Mouse (Mus musculus) E14TG2a.4 (cell line): ENCODE results near the gene Ugt2a2.
A peak's percentile ranks its signal among the peaks of the same experiment; 100 is the strongest.
"Not testable (repeated sequence)": the region's sequence is repeated elsewhere in the genome, so short reads cannot be mapped to it uniquely, and the experiment has no call there.

Experiments used
- H3K27me3 ChIP-seq: 2 replicates; pipeline ENCODE4 v1.6.1; 2014; ENCODE audit warnings: low read length, control low read depth; ENCODE audit not compliant: insufficient read depth
- H3K36me3 ChIP-seq: 2 replicates; pipeline ENCODE4 v1.6.1; 2014; ENCODE audit warnings: low read length, control low read depth; ENCODE audit not compliant: insufficient read depth
- H3K4me1 ChIP-seq: replicated peaks from 2 replicates; pipeline ENCODE4 v1.6.1; 2014; ENCODE audit warnings: low read depth, low read length, control low read depth
- H3K4me3 ChIP-seq: replicated peaks from 2 replicates; pipeline ENCODE4 v1.5.1; 2014; ENCODE audit warnings: mild to moderate bottlenecking, low read length
- H3K9me3 ChIP-seq: 2 replicates; pipeline ENCODE4 v1.6.1; 2014; ENCODE audit warnings: low read length, control low read depth
- CTCF ChIP-seq: conservative IDR thresholded peaks from 2 replicates; pipeline ENCODE4 v1.5.1; 2014; ENCODE audit warnings: low read length
- NANOG ChIP-seq: IDR thresholded peaks from 2 replicates; pipeline ENCODE4 v1.6.1; 2014; ENCODE audit warnings: borderline replicate concordance, low read length, mixed read lengths
- POU5F1 ChIP-seq: IDR thresholded peaks from 2 replicates; pipeline ENCODE4 v1.6.1; 2014; ENCODE audit warnings: low read length, borderline replicate concordance

The Ugt2a2 gene

DNA sequence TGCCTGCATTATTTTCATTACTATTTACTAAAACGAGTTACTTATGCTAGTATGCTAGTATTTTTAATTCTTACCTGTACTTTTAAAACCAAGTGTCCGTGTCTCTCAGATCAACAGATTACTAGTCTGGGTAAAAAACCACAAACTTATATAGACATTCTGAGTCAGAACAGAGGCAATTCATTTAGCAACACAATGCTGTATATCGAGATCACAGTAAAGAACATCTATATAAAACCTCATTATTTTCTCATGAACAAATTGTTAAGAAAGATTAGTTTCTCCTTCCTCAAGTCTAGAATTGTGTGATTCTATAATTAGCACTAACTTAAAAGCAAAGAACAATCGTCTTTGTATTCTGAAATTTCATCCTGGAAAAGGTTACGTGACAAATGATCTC lies at the start of gene Ugt2a2:
Gene Ugt2a2 (minus strand): TSS at position 101 of the 400 bp plus-strand sequence.
- TF ChIP-seq NANOG (no peak), POU5F1 (no peak), CTCF (no peak)
- H3K4me3 ChIP-seq = no peak within 1 kb of the TSS
- H3K36me3 ChIP-seq = no peaks in the 10 kb centered on the region
- no peaks in the 10 kb centered on the region for H3K27me3 ChIP-seq
- H3K9me3 ChIP-seq = no peaks in the 10 kb centered on the region
- no peaks in the 10 kb centered on the region for H3K4me1 ChIP-seq

DNA sequence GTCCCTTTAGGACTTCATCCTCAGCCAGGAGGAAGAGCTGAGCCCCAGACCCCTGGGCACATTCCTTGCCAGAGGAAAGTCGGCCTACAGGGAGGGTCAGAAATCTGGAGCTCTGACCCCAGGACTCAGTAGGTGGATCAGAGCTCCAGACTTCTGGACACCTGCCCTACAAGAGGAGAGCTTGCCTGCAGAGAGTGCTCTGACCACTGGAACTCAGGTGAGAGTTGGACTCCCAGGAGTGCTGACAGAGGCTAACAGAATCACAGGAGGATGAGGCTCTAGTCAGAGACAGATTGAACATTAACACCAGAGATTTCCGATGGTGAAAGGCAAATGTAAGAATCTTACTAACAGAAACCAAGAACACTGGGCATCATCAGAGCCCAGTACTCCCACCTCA lies 41.5 kb upstream of the Ugt2a2 start:
- not testable (repeated sequence) for H3K36me3 ChIP-seq, H3K4me1 ChIP-seq, H3K4me3 ChIP-seq, H3K27me3 ChIP-seq, H3K9me3 ChIP-seq

DNA sequence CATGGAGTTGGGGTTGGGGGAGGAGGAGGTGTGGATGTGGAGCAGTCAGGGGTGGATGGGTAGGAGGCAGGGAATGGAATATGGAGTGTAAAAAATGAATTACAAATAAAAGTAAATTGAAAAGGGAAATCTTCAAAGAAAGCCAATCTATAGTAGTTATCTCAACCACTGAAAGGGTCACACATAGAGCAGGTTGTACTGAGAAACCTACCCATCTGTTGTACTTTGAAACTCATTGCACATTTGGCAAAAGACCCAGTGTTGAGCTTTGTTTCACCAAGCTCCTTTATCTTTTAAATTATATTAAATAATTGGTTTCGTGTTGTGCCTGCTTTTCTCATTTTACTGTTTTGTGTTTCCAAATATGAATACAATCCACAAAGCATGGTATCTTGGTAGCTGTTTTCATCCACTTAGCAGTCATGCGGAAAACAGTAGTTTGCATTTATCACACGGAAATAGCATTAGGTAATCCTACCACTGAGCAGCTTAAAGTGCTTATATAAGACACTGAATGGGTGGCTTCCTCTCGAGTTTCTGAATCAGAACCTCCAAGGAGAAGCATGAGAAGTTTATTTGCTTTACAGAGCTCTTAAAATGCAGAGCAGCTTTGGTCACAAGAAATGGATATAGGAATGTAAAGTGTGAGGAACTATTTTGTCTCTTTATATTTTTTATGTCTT lies 23.9 kb upstream of the Ugt2a2 start:
- no peaks in the 10 kb centered on the region for H3K36me3 ChIP-seq
- no peaks in the 10 kb centered on the region for H3K4me1 ChIP-seq
- no peak overlapping the region for H3K4me3 ChIP-seq
- TF ChIP-seq CTCF (no peak), POU5F1 (no peak), NANOG (no peak)
- H3K27me3 ChIP-seq = no peaks in the 10 kb centered on the region
- no peaks in the 10 kb centered on the region for H3K9me3 ChIP-seq

DNA sequence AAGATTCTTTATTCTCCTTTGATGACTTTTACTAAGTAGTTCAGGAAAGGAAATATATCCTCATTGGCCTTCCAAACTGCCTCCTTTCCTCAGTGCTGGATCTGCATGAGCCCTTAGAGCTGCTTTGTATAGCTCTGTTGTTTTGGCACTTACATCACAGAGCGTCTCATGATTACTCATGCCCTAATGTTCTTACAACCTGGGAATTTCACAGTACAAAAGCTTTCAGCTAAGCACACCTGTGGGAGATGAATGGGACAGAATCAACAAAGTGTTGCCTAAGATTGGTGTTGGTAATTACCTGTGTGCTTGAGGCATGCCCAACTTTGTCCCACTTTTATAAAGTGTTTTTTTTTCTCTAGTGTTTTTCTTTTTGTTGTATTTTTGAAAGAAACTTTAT lies 20.6 kb upstream of the Ugt2a2 start:
- H3K27me3 ChIP-seq = no peaks in the 10 kb centered on the region
- H3K4me1 ChIP-seq = no peaks in the 10 kb centered on the region
- no peaks in the 10 kb centered on the region for H3K9me3 ChIP-seq
- H3K4me3 ChIP-seq = no peak overlapping the region
- no peak for TF ChIP-seq POU5F1
- TF ChIP-seq NANOG = 0 out of 2 replicates have a peak, but pooled peaks have one; percentile 6
- no peaks in the 10 kb centered on the region for H3K36me3 ChIP-seq

DNA sequence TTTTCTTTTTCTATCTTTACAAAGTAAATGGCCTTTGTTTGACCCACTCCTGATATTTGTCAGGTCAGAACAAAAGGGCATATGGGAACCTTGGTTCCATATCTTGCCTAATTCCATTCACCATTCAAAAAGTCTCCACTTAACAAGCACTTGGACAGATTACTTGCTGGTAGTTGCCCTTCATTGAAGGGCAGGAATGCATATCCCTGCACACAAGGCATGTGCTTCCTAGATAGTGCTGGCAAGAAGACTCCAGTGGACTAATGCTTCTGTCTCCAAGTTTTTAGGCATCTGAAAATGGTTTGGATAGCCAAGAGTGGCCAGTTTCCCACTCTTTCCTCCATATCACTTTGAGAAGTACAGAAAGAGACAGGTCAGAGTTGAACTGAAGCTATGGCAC lies 17.3 kb upstream of the Ugt2a2 start:
- Histone ChIP-seq H3K36me3 (no peaks in the 10 kb centered on the region), H3K9me3 (no peaks in the 10 kb centered on the region), H3K27me3 (no peaks in the 10 kb centered on the region), H3K4me3 (no peak overlapping the region), H3K4me1 (no peaks in the 10 kb centered on the region)
- no peak for TF ChIP-seq POU5F1
- no peak for TF ChIP-seq CTCF
- TF ChIP-seq NANOG = no peak

DNA sequence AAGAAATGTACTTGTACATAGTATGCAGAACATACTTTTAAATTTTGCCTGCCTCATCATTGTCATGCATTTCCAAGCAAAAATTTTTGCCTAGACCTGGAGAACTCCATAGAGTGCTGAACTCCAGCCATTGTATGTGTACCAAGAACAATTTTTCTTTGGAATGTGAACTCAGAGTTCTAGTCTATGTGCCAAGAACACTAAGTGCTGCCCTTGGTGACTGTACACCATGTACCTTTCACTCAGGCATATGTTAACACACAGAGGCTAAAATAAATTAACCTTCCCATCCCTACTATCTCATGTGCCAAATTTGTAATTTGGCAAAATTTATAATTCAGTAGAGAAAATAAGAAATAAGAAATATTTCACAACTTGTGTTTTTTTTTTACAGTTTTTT lies 16.9 kb upstream of the Ugt2a2 start:
- no peaks in the 10 kb centered on the region for H3K27me3 ChIP-seq
- H3K9me3 ChIP-seq = no peaks in the 10 kb centered on the region
- no peaks in the 10 kb centered on the region for H3K4me1 ChIP-seq
- no peak for TF ChIP-seq NANOG
- no peak for TF ChIP-seq CTCF
- TF ChIP-seq POU5F1 = no peak
- no peaks in the 10 kb centered on the region for H3K36me3 ChIP-seq
- no peak overlapping the region for H3K4me3 ChIP-seq

DNA sequence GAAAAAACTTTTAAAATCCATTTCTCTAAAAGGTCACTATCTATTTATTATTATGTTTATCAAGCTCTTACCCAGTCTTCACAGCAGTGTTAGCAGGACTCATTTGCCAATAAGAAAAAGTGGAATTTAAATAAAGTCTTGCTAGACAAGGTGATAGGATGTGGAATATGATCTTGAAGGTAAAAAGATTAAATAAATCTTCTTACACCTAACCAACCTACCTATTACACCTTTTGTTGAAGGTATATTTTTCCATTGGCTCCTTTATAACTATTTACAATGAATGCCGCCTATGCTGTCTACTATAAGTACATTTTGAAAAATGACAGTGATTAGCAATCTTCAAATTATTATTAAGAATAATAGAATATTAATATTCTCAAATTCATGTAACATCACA lies 8.7 kb upstream of the Ugt2a2 start, which contains the start of gene Ugt2a1:
Gene Ugt2a1 (minus strand): TSS at position 101 of the 400 bp plus-strand sequence.
- Histone ChIP-seq H3K27me3 (no peaks in the 10 kb centered on the region), H3K4me1 (no peaks in the 10 kb centered on the region), H3K4me3 (no peak within 1 kb of the TSS), H3K36me3 (no peaks in the 10 kb centered on the region), H3K9me3 (peaks cover 2% of the 10 kb centered on the region; the same call in 1 of the 2 replicates)
- no peak for TF ChIP-seq CTCF
- no peak for TF ChIP-seq POU5F1
- TF ChIP-seq NANOG = no peak

DNA sequence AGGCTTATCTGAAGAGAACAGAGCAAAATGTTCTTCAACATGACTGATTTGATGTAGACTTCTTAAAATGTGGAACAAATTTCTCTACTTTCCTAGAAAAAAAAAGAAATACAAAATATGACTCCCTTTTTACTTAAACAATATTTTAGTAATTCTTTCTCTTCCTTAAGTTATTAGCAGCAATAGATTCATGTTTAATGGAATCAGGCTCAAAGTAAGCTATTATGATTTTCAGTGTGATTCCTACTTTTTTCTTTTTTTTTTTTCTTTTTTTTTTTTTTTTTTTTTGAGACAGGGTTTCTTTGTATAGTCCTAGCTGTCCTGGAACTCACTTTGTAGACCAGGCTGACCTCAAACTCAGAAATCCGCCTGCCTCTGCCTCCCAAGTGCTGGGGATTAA lies 4.6 kb upstream of the Ugt2a2 start, which contains the start of gene Gm43638:
Gene Gm43638 (minus strand): TSS at position 101 of the 400 bp plus-strand sequence.
- not testable (repeated sequence) for H3K4me1 ChIP-seq, H3K9me3 ChIP-seq, H3K36me3 ChIP-seq, H3K27me3 ChIP-seq, H3K4me3 ChIP-seq

DNA sequence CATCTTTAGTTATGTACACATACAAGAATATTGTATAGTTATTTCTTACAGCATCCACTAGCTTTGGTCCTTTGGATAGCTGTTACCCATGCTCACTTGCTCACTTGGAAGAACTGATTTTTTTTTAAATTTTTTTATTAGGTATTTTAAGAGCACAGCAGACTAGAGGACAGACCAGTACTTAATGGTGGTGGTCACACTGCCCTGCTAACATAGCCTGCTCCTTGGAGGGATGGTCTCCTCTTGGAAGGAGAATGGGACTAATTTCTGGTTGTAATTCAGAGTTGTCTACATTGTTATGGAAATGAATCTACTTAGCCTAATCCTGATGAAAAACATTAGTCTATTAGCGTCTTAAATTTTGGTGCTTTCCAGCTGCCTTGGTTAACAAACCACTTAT lies 23.2 kb downstream of the Ugt2a2 start:
- Histone ChIP-seq H3K36me3 (no peaks in the 10 kb centered on the region), H3K4me1 (peaks cover 13% of the 10 kb centered on the region), H3K27me3 (no peaks in the 10 kb centered on the region), H3K4me3 (no peak overlapping the region), H3K9me3 (no peaks in the 10 kb centered on the region)
- no peak for TF ChIP-seq POU5F1
- no peak for TF ChIP-seq CTCF
- no peak for TF ChIP-seq NANOG
